Mouse (Mus musculus) limb, embryonic 12.5 days (tissue): ENCODE results near the gene Hspbap1. TPM values are rescaled to one million over a fixed set of nuclear protein-coding genes. Genes with fewer than 3 reads are reported as not detected.
A peak's percentile ranks its signal among the peaks of the same experiment; 100 is the strongest.

Experiments used
- ATAC-seq: fragments of 200-750 bp; cut with Nextera tagmentation; 2 replicates; pipeline ENCODE4 v1.8.0; 2017; ENCODE audit warnings: low read depth, moderate TSS enrichment; ENCODE audit not compliant: insufficient number of reproducible peaks, insufficient read depth, low FRiP score, low TSS enrichment
- H3K27ac ChIP-seq: fragments of 300-500 bp; sonication (generic); 2 replicates; pipeline ENCODE4 v1.5.1; 2016; ENCODE audit warnings: mild to moderate bottlenecking, moderate library complexity
- H3K27me3 ChIP-seq: fragments of 300-500 bp; sonication (generic); 2 replicates; pipeline ENCODE4 v1.6.1; 2016; ENCODE audit warnings: mild to moderate bottlenecking, moderate library complexity
- H3K36me3 ChIP-seq: fragments of 300-500 bp; sonication (generic); 2 replicates; pipeline ENCODE4 v1.6.1; 2016; ENCODE audit warnings: mild to moderate bottlenecking, moderate library complexity
- H3K4me1 ChIP-seq: fragments of 300-500 bp; sonication (generic); replicated peaks from 2 replicates; pipeline ENCODE4 v1.6.1; 2016
- H3K4me2 ChIP-seq: fragments of 300-500 bp; sonication (generic); 2 replicates; pipeline ENCODE4 v1.6.1; 2016; ENCODE audit warnings: mild to moderate bottlenecking, moderate library complexity
- H3K4me3 ChIP-seq: fragments of 300-500 bp; sonication (generic); replicated peaks from 2 replicates; pipeline ENCODE4 v1.5.1; 2016; ENCODE audit warnings: mild to moderate bottlenecking
- H3K9ac ChIP-seq: fragments of 300-500 bp; sonication (generic); replicated peaks from 2 replicates; pipeline ENCODE4 v1.6.1; 2016; ENCODE audit warnings: mild to moderate bottlenecking, moderate library complexity
- H3K9me3 ChIP-seq: fragments of 300-500 bp; sonication (generic); 2 replicates; pipeline ENCODE4 v1.6.1; 2016; ENCODE audit warnings: mild to moderate bottlenecking, moderate library complexity
- WGBS: fragments of 180-500 bp; shearing (Covaris S2); methylation state at CpG from one replicate; pipeline ENCODE4 v1.1.7; 2016; 5-methylcytosine and 5-hydroxymethylcytosine counted together
- polyA plus RNA-seq: library from polyadenylated mRNA; unstranded; fragments of >200 nt; fragmentation: Nextera tagmentation; extraction: Ambion mirVana; gene quantifications from 2 replicates; pipeline ENCODE4 v1.2.1, GENCODE M21; 2016

Hspbap1 gene
- polyA plus RNA-seq, 1 experiment from 2014 or later: 21.6 TPM

- 0 out of 2 replicates have a peak overlapping the region, but pooled peaks have one; percentile 31 for H3K27ac ChIP-seq
- H3K4me3 ChIP-seq: no peak overlapping the region
- no peak for ATAC-seq
- no peak overlapping the region for H3K9ac ChIP-seq
- no peak overlapping the region for H3K4me2 ChIP-seq
- no peaks in the 10 kb centered on the region for H3K27me3 ChIP-seq
- no peaks in the 10 kb centered on the region for H3K9me3 ChIP-seq
- peaks cover 26% of the 10 kb centered on the region for H3K4me1 ChIP-seq
- 73% methylated on average over 12 of the region's 12 CpGs for WGBS
- no peaks in the 10 kb centered on the region for H3K36me3 ChIP-seq
Measured at GRCm38 (mm10) chr16:35742251-35742937, 27.8 kb upstream of the Hspbap1 start.

GRCm38 (mm10) chr16:35747417-35748236 lies 22.5 kb upstream of the Hspbap1 start:
- Histone ChIP-seq H3K4me2 (no peak overlapping the region), H3K36me3 (no peaks in the 10 kb centered on the region), H3K9me3 (no peaks in the 10 kb centered on the region), H3K4me1 (peaks cover 9% of the 10 kb centered on the region), H3K27me3 (no peaks in the 10 kb centered on the region), H3K4me3 (no peak overlapping the region), H3K9ac (no peak overlapping the region), H3K27ac (no peak overlapping the region)
- WGBS: 72% methylated on average over 9 of the region's 9 CpGs
- ATAC-seq: no peak

GRCm38 (mm10) chr16:35748237-35748603 lies 22.0 kb upstream of the Hspbap1 start:
- 56% methylated on average over 7 of the region's 7 CpGs for WGBS
- Histone ChIP-seq H3K27me3 (no peaks in the 10 kb centered on the region), H3K4me1 (peaks cover 7% of the 10 kb centered on the region), H3K4me2 (no peak overlapping the region), H3K36me3 (no peaks in the 10 kb centered on the region), H3K9ac (no peak overlapping the region), H3K4me3 (no peak overlapping the region), H3K9me3 (no peaks in the 10 kb centered on the region), H3K27ac (no peak overlapping the region)
- ATAC-seq: no peak

GRCm38 (mm10) chr16:35749385-35749784 lies 20.8 kb upstream of the Hspbap1 start:
- no peaks in the 10 kb centered on the region for H3K36me3 ChIP-seq
- H3K4me3 ChIP-seq: no peak overlapping the region
- 78% methylated on average over 7 of the region's 7 CpGs for WGBS
- H3K27ac ChIP-seq: no peak overlapping the region
- peaks cover 16% of the 10 kb centered on the region for H3K4me1 ChIP-seq
- H3K4me2 ChIP-seq: no peak overlapping the region
- no peaks in the 10 kb centered on the region for H3K9me3 ChIP-seq
- H3K9ac ChIP-seq: no peak overlapping the region
- ATAC-seq: no peak
- H3K27me3 ChIP-seq: no peaks in the 10 kb centered on the region

GRCm38 (mm10) chr16:35751841-35752240 lies 18.3 kb upstream of the Hspbap1 start:
- no peak overlapping the region for H3K4me2 ChIP-seq
- H3K4me1 ChIP-seq: peaks cover 24% of the 10 kb centered on the region
- no peaks in the 10 kb centered on the region for H3K36me3 ChIP-seq
- no peak overlapping the region for H3K27ac ChIP-seq
- H3K9me3 ChIP-seq: no peaks in the 10 kb centered on the region
- no peak for ATAC-seq
- no peak overlapping the region for H3K9ac ChIP-seq
- 85% methylated on average over 4 of the region's 4 CpGs for WGBS
- no peaks in the 10 kb centered on the region for H3K27me3 ChIP-seq
- H3K4me3 ChIP-seq: no peak overlapping the region

GRCm38 (mm10) chr16:35753926-35754325 lies 16.2 kb upstream of the Hspbap1 start:
- H3K27me3 ChIP-seq: no peaks in the 10 kb centered on the region
- H3K9me3 ChIP-seq: no peaks in the 10 kb centered on the region
- WGBS: 79% methylated on average over 5 of the region's 5 CpGs
- H3K4me1 ChIP-seq: peaks cover 17% of the 10 kb centered on the region
- H3K27ac ChIP-seq: no peak overlapping the region
- no peak overlapping the region for H3K9ac ChIP-seq
- no peak for ATAC-seq
- no peak overlapping the region for H3K4me2 ChIP-seq
- H3K36me3 ChIP-seq: no peaks in the 10 kb centered on the region
- H3K4me3 ChIP-seq: no peak overlapping the region

- peaks cover 17% of the 10 kb centered on the region for H3K4me1 ChIP-seq
- WGBS: 78% methylated on average over 6 of the region's 6 CpGs
- H3K9ac ChIP-seq: no peak overlapping the region
- no peaks in the 10 kb centered on the region for H3K27me3 ChIP-seq
- no peaks in the 10 kb centered on the region for H3K36me3 ChIP-seq
- H3K4me2 ChIP-seq: no peak overlapping the region
- no peak overlapping the region for H3K4me3 ChIP-seq
- ATAC-seq: no peak
- no peak overlapping the region for H3K27ac ChIP-seq
- no peaks in the 10 kb centered on the region for H3K9me3 ChIP-seq
Measured at GRCm38 (mm10) chr16:35755502-35756334, 14.5 kb upstream of the Hspbap1 start.

GRCm38 (mm10) chr16:35756697-35757096 lies 13.5 kb upstream of the Hspbap1 start:
- Histone ChIP-seq H3K4me2 (no peak overlapping the region), H3K9me3 (no peaks in the 10 kb centered on the region), H3K4me3 (no peak overlapping the region), H3K36me3 (no peaks in the 10 kb centered on the region), H3K27ac (no peak overlapping the region), H3K4me1 (peaks cover 17% of the 10 kb centered on the region), H3K9ac (no peak overlapping the region), H3K27me3 (no peaks in the 10 kb centered on the region)
- 85% methylated on average over 9 of the region's 9 CpGs for WGBS
- no peak for ATAC-seq

- no peaks in the 10 kb centered on the region for H3K27me3 ChIP-seq
- no peaks in the 10 kb centered on the region for H3K9me3 ChIP-seq
- no peak overlapping the region for H3K4me2 ChIP-seq
- no peak overlapping the region for H3K9ac ChIP-seq
- H3K4me1 ChIP-seq: peaks cover 8% of the 10 kb centered on the region; the same call in 1 of the 2 replicates
- no peak overlapping the region for H3K4me3 ChIP-seq
- no peak overlapping the region for H3K27ac ChIP-seq
- H3K36me3 ChIP-seq: no peaks in the 10 kb centered on the region
- 83% methylated on average over 5 of the region's 5 CpGs for WGBS
- no peak for ATAC-seq
Measured at GRCm38 (mm10) chr16:35759401-35759800, 10.8 kb upstream of the Hspbap1 start.

- 83% methylated on average over 11 of the region's 11 CpGs for WGBS
- Histone ChIP-seq H3K4me1 (peaks cover 12% of the 10 kb centered on the region), H3K27ac (no peak overlapping the region), H3K36me3 (no peaks in the 10 kb centered on the region), H3K27me3 (no peaks in the 10 kb centered on the region), H3K4me3 (no peak overlapping the region), H3K9me3 (no peaks in the 10 kb centered on the region), H3K4me2 (no peak overlapping the region), H3K9ac (no peak overlapping the region)
- no peak for ATAC-seq
Measured at GRCm38 (mm10) chr16:35763590-35764296, 6.4 kb upstream of the Hspbap1 start.
